Mouse (Mus musculus) CH12.LX (cell line): ENCODE measurements around the gene Sfxn2. TPM values are rescaled to one million over a fixed set of nuclear protein-coding genes. Genes with fewer than 3 reads are reported as not detected.

Source experiments
- DNase-seq: peaks from one replicate; pipeline ENCODE4 v3.0.0-alpha.2; 2013; ENCODE audit errors: extremely low read depth
- H3K27ac ChIP-seq: 2 replicates; pipeline ENCODE4 v1.5.1; 2012; ENCODE audit warnings: low read depth, mild to moderate bottlenecking, control low read depth, moderate library complexity; ENCODE audit not compliant: insufficient read depth
- H3K27me3 ChIP-seq: replicated peaks from 2 replicates; pipeline ENCODE3; 2012; ENCODE audit warnings: inconsistent platforms
- H3K36me3 ChIP-seq, 2 experiments: replicated peaks in 1 of 2; 2 replicates each; pipeline versions ENCODE3 to v1.6.1; 2012; ENCODE audit warnings: inconsistent platforms in 1 of 2, low read length in 1 of 2, mild to moderate bottlenecking in 1 of 2, mixed read lengths in 1 of 2, moderate library complexity in 1 of 2; ENCODE audit not compliant: control insufficient read depth in 1 of 2, insufficient read depth in 1 of 2
- H3K4me1 ChIP-seq, 2 experiments: 2 replicates each; pipeline ENCODE4 v1.6.1; 2012; ENCODE audit warnings: inconsistent platforms in 1 of 2, moderate library complexity in 1 of 2; ENCODE audit not compliant: insufficient read depth in 2 of 2, control insufficient read depth in 1 of 2
- H3K4me2 ChIP-seq: 2 replicates; pipeline ENCODE4 v1.6.1; 2012; ENCODE audit warnings: low read depth, mild to moderate bottlenecking, control low read depth; ENCODE audit not compliant: poor library complexity, insufficient read depth, severe bottlenecking
- H3K4me3 ChIP-seq, 3 experiments: fragments of 150-350 bp in 1 of 3; sonication (generic) in 1 of 3; replicated peaks in 1 of 3; 2 replicates each; pipeline versions ENCODE3 to v1.5.1; 2011 to 2012; ENCODE audit warnings: low read depth in 2 of 3, low read length in 2 of 3, mild to moderate bottlenecking in 2 of 3, moderate library complexity in 2 of 3, control low read depth in 1 of 3, improper control_type of control experiment in 1 of 3, inconsistent platforms in 1 of 3, mixed read lengths in 1 of 3; ENCODE audit not compliant: poor library complexity in 1 of 3
- H3K79me2 ChIP-seq: replicated peaks from 2 replicates; pipeline ENCODE4 v1.6.1; 2012; ENCODE audit warnings: mild to moderate bottlenecking, moderate library complexity; ENCODE audit not compliant: control insufficient read depth, poor library complexity, insufficient read depth, severe bottlenecking; ENCODE audit errors: extremely low read depth
- H3K9ac ChIP-seq: 2 replicates; pipeline ENCODE4 v1.6.1; 2012; ENCODE audit warnings: low read depth, mild to moderate bottlenecking, control low read depth, moderate library complexity; ENCODE audit not compliant: insufficient read depth
- H3K9me3 ChIP-seq: replicated peaks from 2 replicates; pipeline ENCODE3; 2012; ENCODE audit warnings: low read length, inconsistent platforms, mixed read lengths
- BHLHE40 ChIP-seq: IDR thresholded peaks from 2 replicates; pipeline ENCODE4 v1.6.1; 2011; ENCODE audit warnings: mild to moderate bottlenecking, low read depth, low read length, improper control_type of control experiment
- CHD2 ChIP-seq: IDR thresholded peaks from 2 replicates; pipeline ENCODE4 v1.6.1; 2011; ENCODE audit warnings: low read length, improper control_type of control experiment
- CTCF ChIP-seq, 2 experiments: IDR thresholded peaks in 1 of 2; conservative IDR thresholded peaks in 1 of 2; 2 replicates each; pipeline ENCODE4 v1.5.1; 2011 to 2012; ENCODE audit warnings: low read depth in 2 of 2, low read length in 2 of 2, improper control_type of control experiment in 1 of 2, inconsistent platforms in 1 of 2, mild to moderate bottlenecking in 1 of 2, moderate library complexity in 1 of 2
- E2F4 ChIP-seq: IDR thresholded peaks from 2 replicates; pipeline ENCODE4 v1.6.1; 2011; ENCODE audit warnings: low read depth, low read length, improper control_type of control experiment; ENCODE audit not compliant: insufficient replicate concordance
- ELF1 ChIP-seq: IDR thresholded peaks from 2 replicates; pipeline ENCODE4 v1.6.1; 2014; ENCODE audit warnings: low read depth, mild to moderate bottlenecking, inconsistent platforms, low read length, improper control_type of control experiment
- EP300 ChIP-seq: IDR thresholded peaks from 2 replicates; pipeline ENCODE4 v1.6.1; 2011; ENCODE audit warnings: low read length, improper control_type of control experiment
- ETS1 ChIP-seq: conservative IDR thresholded peaks from 2 replicates; pipeline ENCODE4 v1.6.1; 2012; ENCODE audit warnings: low read depth, mild to moderate bottlenecking, inconsistent platforms, low read length, improper control_type of control experiment, moderate library complexity
- HCFC1 ChIP-seq: IDR thresholded peaks from 2 replicates; pipeline ENCODE4 v1.6.1; 2012; ENCODE audit warnings: low read depth, mild to moderate bottlenecking, inconsistent platforms, low read length, improper control_type of control experiment
- IRF4 ChIP-seq: IDR thresholded peaks from 2 replicates; pipeline ENCODE4 v1.6.1; 2014; ENCODE audit warnings: low read depth, mild to moderate bottlenecking, inconsistent platforms, low read length, improper control_type of control experiment
- JUN ChIP-seq: IDR thresholded peaks from 2 replicates; pipeline ENCODE4 v1.6.1; 2011; ENCODE audit warnings: low read depth, mild to moderate bottlenecking, low read length, improper control_type of control experiment, moderate library complexity; ENCODE audit not compliant: insufficient read depth
- JUND ChIP-seq: conservative IDR thresholded peaks from 2 replicates; pipeline ENCODE4 v1.6.1; 2011; ENCODE audit warnings: low read depth, low read length, improper control_type of control experiment
- KAT2A ChIP-seq: IDR thresholded peaks from 2 replicates; pipeline ENCODE4 v1.6.1; 2012; ENCODE audit warnings: low read length, improper control_type of control experiment, inconsistent platforms; ENCODE audit not compliant: insufficient replicate concordance
- MAFK ChIP-seq: IDR thresholded peaks from 2 replicates; pipeline ENCODE4 v1.6.1; 2011; ENCODE audit warnings: low read length, improper control_type of control experiment; ENCODE audit not compliant: insufficient replicate concordance
- MXI1 ChIP-seq: IDR thresholded peaks from 2 replicates; pipeline ENCODE4 v1.6.1; 2011; ENCODE audit warnings: mild to moderate bottlenecking, low read depth, low read length, improper control_type of control experiment
- MYC ChIP-seq: IDR thresholded peaks from 2 replicates; pipeline ENCODE4 v1.6.1; 2011; ENCODE audit warnings: low read depth, mild to moderate bottlenecking, improper control_type of control experiment, low read length
- NELFE ChIP-seq: IDR thresholded peaks from 2 replicates; pipeline ENCODE4 v1.6.1; 2011; ENCODE audit warnings: low read depth, low read length, improper control_type of control experiment
- NRF1 ChIP-seq: IDR thresholded peaks from 2 replicates; pipeline ENCODE4 v1.6.1; 2014; ENCODE audit warnings: low read depth, mild to moderate bottlenecking, inconsistent platforms, low read length, improper control_type of control experiment, moderate library complexity
- RCOR1 ChIP-seq: conservative IDR thresholded peaks from 2 replicates; pipeline ENCODE4 v1.6.1; 2012; ENCODE audit warnings: low read depth, mild to moderate bottlenecking, inconsistent platforms, low read length, improper control_type of control experiment
- TBP ChIP-seq: conservative IDR thresholded peaks from 2 replicates; pipeline ENCODE4 v1.6.1; 2011; ENCODE audit warnings: low read depth, low read length, improper control_type of control experiment
- TCF12 ChIP-seq: IDR thresholded peaks from 2 replicates; pipeline ENCODE4 v1.6.1; 2014; ENCODE audit warnings: low read depth, mild to moderate bottlenecking, inconsistent platforms, low read length, improper control_type of control experiment
- ZC3H11A ChIP-seq: IDR thresholded peaks from 2 replicates; pipeline ENCODE4 v1.6.1; 2012; ENCODE audit warnings: low read depth, mild to moderate bottlenecking, inconsistent platforms, low read length, improper control_type of control experiment
- ZNF384 ChIP-seq: IDR thresholded peaks from 2 replicates; pipeline ENCODE4 v1.6.1; 2012; ENCODE audit warnings: low read depth, low read length, improper control_type of control experiment, inconsistent platforms
- dilution Hi-C: fragments of 300-500 bp; cut with MboI; formaldehyde crosslinking; loops from 2 replicates; pipeline ENCODE4 v1.14.3; 2020; ENCODE audit warnings: low sequenced_read_pairs; ENCODE audit not compliant: extremely low pct_unique_long_range_greater_than_20kb, extremely low pct_ligation_motif_present
- in situ Hi-C: fragments of 300-500 bp; cut with MboI; formaldehyde crosslinking; loops from 3 replicates; pipeline ENCODE4 v1.14.3; 2019; ENCODE audit warnings: low sequenced_read_pairs, low pct_ligation_motif_present, low pct_unique_long_range_greater_than_20kb, mixed read lengths
- polyA plus RNA-seq: library from polyadenylated mRNA; unstranded; fragments of >175 nt; gene quantifications from 2 replicates; pipeline ENCODE4 v1.2.1, GENCODE M21; 2012; ENCODE audit warnings: low read depth; ENCODE audit not compliant: insufficient read length
- total RNA-seq, 2 experiments: library from RNA; depleted of rRNA; stranded (reverse); fragments of 300-350 nt in 1 of 2; fragments of >200 nt in 1 of 2; gene quantifications; 2 replicates each; pipeline ENCODE4 v1.2.3; 2012 to 2014

Gene Sfxn2
- total and polyA plus RNA-seq, 3 experiments: 5.9 to 11.1 (median 8.5) TPM

- Histone ChIP-seq H3K36me3 (peaks cover 21 to 78% of the 10 kb centered on the region in 2 experiments), H3K9ac (no peak overlapping the region), H3K27me3 (no peaks in the 10 kb centered on the region), H3K27ac (no peak overlapping the region), H3K79me2 (no peaks in the 10 kb centered on the region), H3K4me1 (peaks cover 0 to 12% of the 10 kb centered on the region in 2 experiments; a peak in 2 of 4 replicates), H3K4me2 (no peak overlapping the region), H3K9me3 (no peaks in the 10 kb centered on the region), H3K4me3 (no peak overlapping the region)
- in situ Hi-C loops: no loop called here
- TF ChIP-seq HCFC1 (no peak), BHLHE40 (no peak), KAT2A (no peak), ZC3H11A (no peak), NRF1 (no peak), TCF12 (no peak), TBP (no peak), ETS1 (no peak), JUN (no peak), RCOR1 (no peak)
- dilution Hi-C loops: no loop called here
- DNase-seq: no peak
Observed at GRCm38 (mm10) chr19:46629807-46630206, 56.6 kb downstream of the Sfxn2 start.

- TF ChIP-seq E2F4 (no peak), IRF4 (no peak), NRF1 (no peak), MAFK (no peak), CHD2 (no peak), ZNF384 (no peak), JUN (no peak), BHLHE40 (no peak), MXI1 (no peak), MYC (no peak), CTCF (conservative IDR thresholded peaks at IDR 0.05 in 1 of 2, IDR thresholded peaks at IDR 0.05 in 1 of 2; ENCODE audit: low read depth in 2 of 2, low read length in 2 of 2) (no peak), EP300 (no peak), JUND (no peak), NELFE (no peak), ELF1 (no peak), TBP (no peak)
- dilution Hi-C loops: no loop called here
Observed at GRCm38 (mm10) chr19:46631637-46632036, 58.5 kb downstream of the Sfxn2 start.

More at GRCm38 (mm10) chr19:46631637-46632036, 58.5 kb downstream of the Sfxn2 start:
- Histone ChIP-seq H3K4me1 (peaks cover 0 to 12% of the 10 kb centered on the region in 2 experiments; a peak in 2 of 4 replicates), H3K27me3 (no peaks in the 10 kb centered on the region), H3K4me3 (no peak overlapping the region), H3K36me3 (peaks cover 17 to 77% of the 10 kb centered on the region in 2 experiments), H3K79me2 (no peaks in the 10 kb centered on the region; the same call in 1 of the 2 replicates), H3K27ac (no peak overlapping the region), H3K9me3 (no peaks in the 10 kb centered on the region), H3K4me2 (no peak overlapping the region), H3K9ac (no peak overlapping the region)
- no peak for DNase-seq
- in situ Hi-C loops: no loop called here
